Mouse (Mus musculus) cerebellum, postnatal 25 days (tissue): ENCODE measurements around the gene Tha1.

Experiments
- DNase-seq, 2 experiments: peaks; one replicate each; pipeline ENCODE4 v3.0.0; 2021; ENCODE audit warnings: mixed read lengths in 2 of 2

Gene Tha1

DNA sequence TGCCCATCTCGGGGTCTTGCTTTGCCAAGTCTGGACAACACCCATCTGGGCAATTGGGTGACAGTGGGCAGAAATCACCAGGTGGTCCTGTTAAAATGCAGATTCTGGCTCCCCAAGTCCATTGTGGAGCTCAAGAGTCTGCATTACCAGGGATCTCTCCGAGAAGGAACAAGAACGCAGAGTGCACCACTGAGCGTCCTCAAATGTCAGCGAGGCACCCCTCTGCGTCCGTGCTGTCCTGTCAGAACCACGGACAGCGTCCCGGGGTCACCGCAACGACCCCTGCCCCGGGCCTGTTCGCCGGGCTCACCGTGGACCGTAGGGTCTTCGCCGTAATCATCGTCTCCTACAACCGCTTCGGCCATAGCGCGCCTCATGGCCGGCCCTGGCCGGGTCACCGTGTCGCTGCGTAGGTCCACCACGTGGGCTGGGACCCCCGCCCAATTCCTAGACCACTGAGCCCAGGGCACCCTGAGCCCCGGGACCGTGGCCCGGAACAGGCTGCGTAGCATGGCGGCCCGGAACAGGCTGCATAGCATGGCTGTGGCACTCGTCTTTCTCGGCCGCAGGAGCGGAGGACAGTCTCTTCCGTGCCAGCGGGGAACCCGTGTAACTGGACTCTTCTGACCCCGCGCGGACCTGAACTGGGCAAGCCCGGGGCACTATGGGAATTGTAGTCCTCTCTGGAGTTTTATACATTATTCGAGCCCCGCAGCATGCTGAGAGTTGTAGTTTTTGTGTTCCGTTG is at the start of gene Tha1:
Tha1 (minus strand) TSS at position 621 of the 748 bp plus-strand sequence.
- DNase-seq = peak; percentile 85 to 91

GRCm38 (mm10) chr11:117919211-117919610 is 45.9 kb upstream of the Tha1 start:
- no peak for DNase-seq

DNA sequence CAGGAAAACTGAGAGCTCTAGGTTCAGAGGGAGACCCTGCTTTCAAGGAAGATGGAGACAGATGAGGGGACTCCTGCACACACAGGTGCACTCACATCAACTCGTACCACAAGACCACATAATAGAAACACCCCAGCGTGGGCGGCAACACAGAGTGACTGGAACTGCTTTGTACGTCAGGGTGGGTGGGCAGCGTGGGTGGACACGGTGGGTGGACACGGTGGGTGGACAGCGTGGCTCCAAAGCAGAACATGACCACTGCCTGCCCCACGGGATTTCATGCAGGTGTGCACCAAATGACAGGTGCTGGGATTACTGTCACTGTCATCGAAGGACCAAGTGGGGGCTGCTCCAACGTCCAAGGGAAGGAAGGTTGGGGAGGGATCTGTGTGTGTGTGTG is 45.3 kb upstream of the Tha1 start:
- DNase-seq = no peak

DNA sequence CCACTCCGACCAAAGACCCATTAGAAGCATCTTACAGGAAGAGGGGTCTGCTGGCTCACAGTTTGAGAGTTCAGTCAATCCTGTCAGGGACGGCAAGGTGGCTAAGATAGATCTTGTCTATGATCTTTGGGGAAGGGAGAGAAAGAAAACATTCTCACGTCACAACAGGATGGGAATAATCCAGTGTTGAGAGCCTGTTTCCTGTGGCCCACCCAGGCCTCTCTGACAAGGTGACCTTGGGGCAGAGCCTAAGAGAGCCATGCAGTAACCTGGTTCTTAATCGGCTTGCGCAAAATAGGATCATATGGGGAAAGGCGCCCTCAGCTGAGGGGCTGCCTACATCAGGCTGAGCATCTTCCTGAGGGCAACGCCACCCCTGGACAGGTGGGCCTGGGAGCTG is 42.6 kb upstream of the Tha1 start:
- no peak for DNase-seq

GRCm38 (mm10) chr11:117915341-117915740 is 42.1 kb upstream of the Tha1 start:
- no peak for DNase-seq

GRCm38 (mm10) chr11:117914531-117914930 is 41.2 kb upstream of the Tha1 start:
- no peak for DNase-seq

DNA sequence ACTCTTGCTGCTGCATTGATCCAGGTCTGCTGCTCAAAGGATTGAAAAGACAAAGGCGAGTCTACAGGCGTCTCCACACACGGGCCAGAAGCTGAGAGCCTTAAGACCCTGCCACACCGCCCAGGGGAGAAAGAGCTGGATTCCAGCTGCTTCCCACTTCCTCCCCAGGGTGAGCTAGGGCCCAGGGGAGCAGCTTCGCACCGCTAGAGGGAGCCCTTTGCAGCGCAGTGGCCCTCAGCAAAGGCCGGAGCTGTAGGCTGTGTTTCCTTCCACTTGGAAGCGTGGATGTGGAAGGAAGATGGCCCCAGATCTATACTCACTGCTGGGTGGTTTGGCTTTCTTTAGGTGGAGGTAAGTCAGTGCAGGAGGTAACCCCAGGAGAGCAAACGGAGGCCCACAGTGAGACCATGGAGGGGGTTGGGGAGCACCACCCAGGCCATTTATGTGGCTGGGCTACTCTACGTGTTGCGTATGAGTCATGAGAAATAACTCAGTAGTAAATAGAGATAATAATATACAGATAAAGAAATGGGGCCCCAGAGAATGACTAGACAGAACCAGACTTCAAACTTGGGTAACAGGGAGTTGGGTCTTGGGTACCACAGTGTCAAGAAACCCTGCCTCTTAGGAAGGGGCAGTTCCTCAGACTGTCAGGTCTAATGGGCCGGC is 39.5 kb upstream of the Tha1 start:
- DNase-seq = peak; percentile 61 to 77

DNA sequence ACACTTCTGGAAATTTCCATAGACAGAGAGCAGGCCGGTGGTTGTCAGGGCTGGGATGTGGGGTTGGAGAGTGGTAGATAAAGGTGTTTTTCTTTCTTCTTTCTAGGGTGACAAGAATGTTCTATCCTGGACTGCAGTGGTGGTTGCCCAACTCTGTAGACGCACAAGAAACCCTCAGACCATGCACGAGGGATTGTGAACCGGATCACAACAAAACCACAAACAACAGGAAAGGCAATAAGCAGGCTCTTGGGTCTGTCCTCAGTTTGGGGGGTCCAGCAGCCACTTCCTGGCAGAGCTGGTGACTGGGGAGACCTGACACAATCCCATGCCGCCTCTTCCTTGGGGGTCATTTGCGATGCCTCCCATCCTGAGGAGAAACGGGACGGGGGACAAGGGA is 36.1 kb upstream of the Tha1 start:
- no peak for DNase-seq

DNA sequence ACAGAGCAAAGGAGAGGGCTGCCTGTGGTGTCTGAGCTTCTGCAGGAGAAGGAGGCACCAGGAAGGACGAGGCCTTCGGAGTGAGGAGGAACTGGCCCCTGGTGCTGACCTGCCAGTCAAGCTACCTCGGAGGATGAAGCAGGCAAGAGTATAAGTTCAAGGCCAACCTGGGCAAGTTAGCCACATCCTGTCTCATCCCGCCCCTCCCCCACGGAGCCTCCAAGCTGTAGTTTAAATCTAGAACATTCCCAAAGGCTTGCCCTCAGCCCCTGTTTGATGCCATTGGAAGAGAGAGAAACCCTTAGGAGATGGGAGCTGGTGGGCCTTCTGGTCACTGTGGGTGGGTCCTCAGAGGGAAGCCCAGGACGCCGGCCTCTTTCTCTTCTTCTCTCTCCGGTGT is 31.2 kb upstream of the Tha1 start:
- no peak for DNase-seq

DNA sequence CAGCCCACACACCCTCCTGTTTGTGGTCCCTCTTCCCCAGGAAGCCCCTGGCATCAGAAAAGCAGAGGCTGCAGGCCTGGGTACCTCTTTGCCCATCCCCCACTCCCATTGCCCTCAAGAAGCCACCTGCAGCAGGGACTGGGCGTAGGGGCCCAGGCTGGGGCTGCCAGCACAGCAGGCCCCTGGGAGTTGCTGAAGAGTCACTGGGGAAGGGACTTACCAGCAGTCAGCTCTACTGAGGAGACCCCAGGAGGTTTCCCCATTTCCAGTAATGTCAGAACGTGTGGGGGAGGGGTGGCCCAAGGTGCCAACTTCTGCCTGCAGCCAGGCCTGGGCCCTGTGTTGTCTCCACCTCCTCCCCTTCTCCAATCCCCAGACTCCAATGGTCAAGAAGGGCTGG is 29.0 kb upstream of the Tha1 start:
- DNase-seq = no peak

- DNase-seq = peak in 1 of 2 experiments; percentile 29
Observed at GRCm38 (mm10) chr11:117896533-117896932, 23.3 kb upstream of the Tha1 start.

DNA sequence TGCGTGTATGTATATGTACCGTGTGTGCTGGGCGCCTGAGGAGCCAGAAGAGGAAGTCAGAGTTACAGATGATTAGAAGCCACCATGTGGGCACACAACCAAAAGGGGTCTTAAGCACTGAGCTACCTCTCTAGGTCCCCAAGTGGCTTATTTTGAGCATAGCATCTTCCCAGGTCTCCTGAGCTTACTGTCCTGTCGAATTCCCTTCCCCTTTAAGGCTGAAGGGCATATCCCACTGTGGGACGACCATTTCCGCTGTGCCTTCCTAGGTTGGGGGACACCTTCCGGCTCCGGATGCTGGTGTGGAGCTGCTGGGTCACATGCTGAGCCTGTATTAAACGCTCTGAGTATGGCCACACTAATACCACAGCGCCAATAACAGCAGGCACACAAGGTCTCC is 21.4 kb upstream of the Tha1 start:
- no peak for DNase-seq

GRCm38 (mm10) chr11:117892199-117892598 is 18.9 kb upstream of the Tha1 start:
- peak in 1 of 2 experiments; percentile 29 for DNase-seq

DNA sequence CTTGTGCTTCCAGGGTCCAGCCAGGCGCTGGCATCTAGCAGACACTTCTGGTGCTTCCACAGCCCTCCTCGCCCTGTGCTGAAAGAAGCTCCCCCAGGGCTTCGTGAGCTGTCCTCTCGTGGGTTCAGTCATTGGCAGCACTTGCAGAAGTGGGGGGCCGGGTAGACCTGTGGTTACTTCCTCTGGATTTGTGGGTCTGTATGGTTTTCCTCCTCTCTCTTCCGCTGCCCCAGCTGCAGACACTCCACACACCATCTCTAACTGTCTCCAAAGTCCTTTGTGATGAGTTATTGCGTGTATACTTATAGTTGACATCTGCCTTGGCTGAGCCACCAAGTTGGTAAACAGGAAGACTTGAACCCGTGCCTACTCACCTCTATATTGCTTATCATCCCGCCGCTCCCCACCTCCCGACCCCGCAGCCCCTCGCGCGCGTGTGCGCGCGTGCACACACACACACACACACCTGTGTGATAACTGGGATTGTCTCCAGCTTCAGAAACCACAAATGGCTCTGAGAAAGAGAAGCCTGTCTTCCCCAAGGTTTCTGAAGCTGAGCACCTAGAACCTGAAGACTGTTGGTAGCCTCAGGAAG is 18.4 kb upstream of the Tha1 start:
- DNase-seq = no peak

GRCm38 (mm10) chr11:117890519-117891282 is 17.4 kb upstream of the Tha1 start:
- DNase-seq = peak in 1 of 2 experiments; percentile 37

DNA sequence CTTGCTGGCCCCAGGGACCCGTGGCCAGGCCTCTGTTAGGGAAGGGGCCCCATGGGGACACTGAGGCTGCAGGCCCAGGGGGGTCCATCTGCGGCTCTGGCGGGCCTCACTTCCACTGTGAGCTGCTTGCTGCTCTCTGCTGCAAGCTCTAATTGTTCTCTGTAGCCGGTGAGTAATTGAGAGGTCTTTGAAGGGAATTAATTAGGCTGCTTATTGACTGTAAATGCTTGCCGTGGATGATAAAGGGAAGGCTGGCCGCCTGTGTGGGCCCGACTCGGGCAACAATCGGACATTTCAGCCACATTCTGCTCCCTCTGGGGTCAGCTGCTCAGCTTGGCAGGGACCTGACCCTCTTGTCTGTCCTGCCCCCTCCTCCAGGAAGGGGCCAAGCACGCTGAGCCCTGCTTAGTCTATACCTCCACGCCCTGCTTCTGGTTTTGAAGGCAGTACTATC is 16.6 kb upstream of the Tha1 start:
- no peak for DNase-seq

DNA sequence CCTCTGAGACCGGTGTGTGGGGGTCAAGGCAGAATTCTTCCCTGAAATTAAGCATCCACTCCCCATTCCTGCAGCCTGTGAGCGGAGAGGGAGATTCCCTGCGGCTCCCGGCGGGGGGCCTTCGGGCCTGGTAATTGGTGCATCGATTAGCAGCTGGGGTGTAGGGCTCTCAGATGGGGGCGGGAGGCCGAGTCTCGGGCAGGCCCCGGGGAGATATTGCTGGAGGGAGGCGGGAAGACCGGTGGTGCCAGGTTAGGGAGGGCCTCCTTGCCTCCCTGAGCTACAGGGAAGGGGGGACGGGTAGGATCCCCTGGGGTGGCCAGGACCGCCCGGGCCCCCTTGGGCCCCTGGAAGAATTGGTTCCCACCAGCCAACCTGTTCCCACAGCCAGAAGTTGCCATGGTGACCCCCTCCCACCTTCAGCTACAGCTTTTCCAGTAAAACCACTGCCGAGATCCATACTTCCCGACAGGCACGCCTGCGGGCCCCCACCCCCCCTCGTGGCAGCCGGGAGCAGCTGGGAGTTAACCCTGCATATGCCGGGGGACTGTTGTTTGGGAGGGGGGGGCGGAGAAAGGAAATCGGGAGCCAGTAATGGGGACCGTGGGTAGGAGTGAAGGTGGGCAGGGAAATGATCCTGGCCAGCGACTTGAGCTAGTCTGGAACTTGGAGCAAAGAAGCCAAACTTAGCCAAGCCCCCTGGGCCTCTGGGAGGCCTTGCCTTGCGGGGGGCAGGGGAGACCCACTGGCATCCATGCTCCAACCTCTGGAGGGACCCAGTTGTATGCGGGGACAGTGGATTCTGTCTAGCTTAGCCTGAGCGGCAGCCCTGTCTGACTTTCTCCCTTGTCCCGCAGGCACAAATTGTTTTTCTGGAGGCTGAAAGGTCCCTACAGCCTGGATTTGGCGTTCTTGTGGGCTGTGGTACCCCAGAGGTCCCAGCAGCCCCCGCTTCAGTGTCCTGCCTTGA is 15.9 kb upstream of the Tha1 start:
- no peak for DNase-seq

DNA sequence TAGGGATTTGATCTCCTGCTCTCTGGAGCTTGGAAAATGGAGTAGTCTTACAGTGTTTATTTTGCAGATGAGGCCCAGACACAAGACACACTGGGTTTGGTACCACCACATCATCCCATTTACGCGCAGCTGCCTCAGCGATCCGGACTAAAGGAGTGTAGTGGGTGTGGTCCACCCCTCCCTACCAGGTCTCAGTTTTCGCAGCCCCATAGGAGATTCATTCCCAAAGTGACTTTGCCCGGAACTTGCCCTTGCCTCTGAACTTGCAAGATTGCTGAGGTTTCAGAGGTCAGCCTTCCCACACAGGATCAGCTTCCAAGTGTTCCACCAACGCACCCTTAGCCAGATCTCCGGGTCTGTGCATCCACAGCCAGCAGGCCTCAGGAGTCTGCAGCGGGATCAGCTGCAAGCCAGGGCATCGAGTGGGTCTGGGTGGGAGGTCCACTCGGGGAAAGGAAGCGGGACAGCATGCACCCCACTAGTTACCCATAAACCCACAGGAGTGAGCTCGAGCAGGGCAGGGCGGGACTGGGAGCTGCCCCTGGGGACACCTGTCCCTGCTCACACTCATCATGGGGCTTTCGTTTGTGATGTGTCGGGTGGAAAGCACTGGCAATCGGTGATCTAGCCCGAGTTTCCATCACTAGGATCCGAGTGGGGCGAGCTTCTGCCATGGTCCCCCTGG is 15.0 kb upstream of the Tha1 start:
- DNase-seq = no peak

DNA sequence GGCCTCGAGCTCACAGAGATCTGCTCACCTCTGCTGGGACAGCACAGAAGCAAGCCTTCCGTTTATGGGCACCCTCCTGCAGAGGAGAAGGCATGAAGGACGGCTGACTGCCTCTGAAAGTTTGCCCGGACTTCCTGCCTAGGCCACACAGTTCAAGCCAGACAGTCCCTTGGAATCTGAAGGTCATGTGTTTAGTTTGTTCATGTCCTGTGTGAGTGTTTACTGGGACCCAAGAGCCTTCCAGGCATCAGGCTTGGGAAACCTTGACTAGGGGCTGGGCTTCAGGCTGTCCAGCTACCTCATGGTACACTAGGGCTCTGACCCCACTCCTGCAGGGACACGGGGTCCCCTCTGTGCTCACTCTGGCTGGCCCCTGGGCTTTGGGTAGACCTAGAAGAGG is 12.7 kb upstream of the Tha1 start:
- no peak for DNase-seq

DNA sequence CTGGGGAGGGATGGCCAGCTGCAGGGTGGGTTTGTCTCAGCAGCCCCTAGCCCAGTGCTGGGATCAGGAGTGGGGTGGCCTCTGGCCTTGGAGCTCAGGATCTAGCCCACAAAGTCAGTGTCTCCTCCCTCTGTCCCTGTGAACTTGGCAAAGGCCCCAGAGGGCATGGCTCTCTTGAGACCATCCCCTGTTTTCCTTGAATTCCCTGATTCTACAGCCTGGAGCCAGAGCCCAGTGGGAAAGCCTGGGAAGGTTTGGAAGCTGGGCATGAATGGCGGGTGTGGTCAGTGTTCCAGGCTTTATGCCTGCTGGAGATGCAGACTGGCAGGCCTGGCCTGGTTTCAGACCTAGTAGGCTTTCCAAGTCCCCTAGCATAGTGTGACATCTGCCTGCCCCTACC is 8.9 kb upstream of the Tha1 start:
- DNase-seq = peak in 1 of 2 experiments; percentile 33

GRCm38 (mm10) chr11:117881787-117882186 is 8.5 kb upstream of the Tha1 start:
- no peak for DNase-seq
